Mouse (Mus musculus) liver, postnatal 0 days (tissue): ENCODE results near the gene Tada3. TPM values are rescaled to one million over a fixed set of nuclear protein-coding genes. Genes with fewer than 3 reads are reported as not detected.

Experiments
- ATAC-seq: fragments of 200-750 bp; cut with Nextera tagmentation; 2 replicates; pipeline ENCODE4 v1.8.0; 2017; ENCODE audit warnings: mild to moderate bottlenecking, moderate library complexity
- DNase-seq: peaks from one replicate; pipeline ENCODE4 v3.0.0-alpha.2; 2016
- H3K27ac ChIP-seq: fragments of 300-500 bp; sonication (generic); 2 replicates; pipeline ENCODE4 v1.5.1; 2014; ENCODE audit warnings: antibody characterized with exemption, moderate library complexity, mild to moderate bottlenecking, low read depth
- H3K27me3 ChIP-seq: fragments of 300-500 bp; sonication (generic); 2 replicates; pipeline ENCODE4 v1.6.1; 2014; ENCODE audit warnings: low read length, control low read depth, mixed read lengths; ENCODE audit not compliant: insufficient read depth
- H3K36me3 ChIP-seq: fragments of 300-500 bp; sonication (generic); replicated peaks from 2 replicates; pipeline ENCODE4 v1.6.1; 2014; ENCODE audit warnings: mild to moderate bottlenecking, control low read depth, low read length, moderate library complexity, mixed read lengths; ENCODE audit not compliant: insufficient read depth
- H3K4me1 ChIP-seq: fragments of 300-500 bp; sonication (generic); 2 replicates; pipeline ENCODE4 v1.6.1; 2014; ENCODE audit warnings: antibody characterized with exemption, mild to moderate bottlenecking, control low read depth; ENCODE audit not compliant: insufficient read depth
- H3K4me2 ChIP-seq: fragments of 300-500 bp; sonication (generic); 2 replicates; pipeline ENCODE4 v1.6.1; 2014; ENCODE audit warnings: low read depth, mild to moderate bottlenecking, low read length, moderate library complexity, mixed read lengths
- H3K4me3 ChIP-seq: fragments of 300-500 bp; sonication (generic); 2 replicates; pipeline ENCODE4 v1.5.1; 2014; ENCODE audit warnings: low read depth, low read length
- H3K9ac ChIP-seq: fragments of 300-500 bp; sonication (generic); replicated peaks from 2 replicates; pipeline ENCODE4 v1.6.1; 2014; ENCODE audit warnings: mild to moderate bottlenecking, moderate library complexity
- H3K9me3 ChIP-seq: fragments of 300-500 bp; sonication (generic); 2 replicates; pipeline ENCODE4 v1.6.1; 2016; ENCODE audit warnings: mild to moderate bottlenecking, control low read depth, low read length, mixed read lengths
- CTCF ChIP-seq: sonication (generic); IDR thresholded peaks from 2 replicates; pipeline ENCODE4 v1.5.1; 2016; ENCODE audit warnings: antibody characterized with exemption, low read depth
- EP300 ChIP-seq: IDR thresholded peaks from 2 replicates; pipeline ENCODE4 v1.6.1; 2016; ENCODE audit warnings: antibody characterized with exemption, low read depth, mild to moderate bottlenecking
- WGBS: fragments of 180-500 bp; shearing (Covaris S2); extraction: QIAGEN DNeasy Blood & Tissue Kit; methylation state at CpG from one replicate; pipeline ENCODE4 v1.1.7; 2014; ENCODE audit not compliant: insufficient replicate concordance; 5-methylcytosine and 5-hydroxymethylcytosine counted together
- polyA plus RNA-seq: library from polyadenylated mRNA; unstranded; fragments of >200 nt; fragmentation: Nextera tagmentation; extraction: Ambion mirVana; gene quantifications from 2 replicates; pipeline ENCODE4 v1.2.1, GENCODE M21; 2015

Gene Tada3
- polyA plus RNA-seq, 1 experiment from 2014 or later = 11.9 TPM

- 14% methylated on average over 32 of the region's 32 CpGs for WGBS
- no peak for TF ChIP-seq EP300
- TF ChIP-seq CTCF = no peak
- Histone ChIP-seq H3K27me3 (no peaks in the 10 kb centered on the region), H3K27ac (peak within 1 kb of the TSS; percentile 42; the same call in 1 of the 2 replicates), H3K4me3 (peak within 1 kb of the TSS; percentile 61), H3K9me3 (no peaks in the 10 kb centered on the region), H3K36me3 (0 out of 2 replicates have a peak, but pooled peaks cover 5% of the 10 kb centered on the region), H3K9ac (peak within 1 kb of the TSS; percentile 78), H3K4me1 (peaks cover 20% of the 10 kb centered on the region), H3K4me2 (peak within 1 kb of the TSS; percentile 83)
- peak; percentile 75 for DNase-seq
- ATAC-seq = peak; percentile 80
Observed at GRCm38 (mm10) chr6:113343177-113344092, 34.2 kb downstream of the Tada3 start, which contains the start of gene Camk1. Gene Camk1 (minus strand): TSS chr6:113343984.

DNA sequence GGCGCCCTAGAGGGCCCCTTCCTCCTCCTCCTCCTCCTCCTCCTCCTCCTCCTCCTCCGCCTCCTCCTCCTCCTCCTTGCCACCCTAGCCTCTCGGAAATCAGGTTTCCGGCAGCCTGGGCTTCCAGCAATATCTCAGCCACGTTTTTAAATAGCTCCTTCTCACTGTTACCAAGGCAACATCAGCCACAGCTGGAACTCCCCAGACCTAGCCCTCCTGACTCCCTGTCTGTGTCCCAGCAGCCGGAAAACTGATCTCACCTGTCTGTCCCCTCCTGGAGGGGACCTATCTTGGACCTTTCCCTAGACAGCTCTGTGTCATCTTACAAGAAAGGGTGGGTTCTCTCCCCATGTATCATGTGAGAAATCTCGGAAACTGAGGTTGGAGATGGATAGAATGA, 35.4 kb downstream of the Tada3 start:
- H3K36me3 ChIP-seq = 0 out of 2 replicates have a peak, but pooled peaks cover 5% of the 10 kb centered on the region
- DNase-seq = no peak
- ATAC-seq = no peak
- 60% methylated on average over 5 of the region's 7 CpGs for WGBS
- peak overlapping the region; percentile 34; the same call in 1 of the 2 replicates for H3K4me2 ChIP-seq
- peaks cover 21% of the 10 kb centered on the region for H3K4me1 ChIP-seq
- H3K9ac ChIP-seq = no peak overlapping the region
- no peak overlapping the region for H3K27ac ChIP-seq
- H3K9me3 ChIP-seq = no peaks in the 10 kb centered on the region
- no peak for TF ChIP-seq CTCF
- TF ChIP-seq EP300 = no peak
- H3K27me3 ChIP-seq = no peaks in the 10 kb centered on the region
- H3K4me3 ChIP-seq = no peak overlapping the region

DNA sequence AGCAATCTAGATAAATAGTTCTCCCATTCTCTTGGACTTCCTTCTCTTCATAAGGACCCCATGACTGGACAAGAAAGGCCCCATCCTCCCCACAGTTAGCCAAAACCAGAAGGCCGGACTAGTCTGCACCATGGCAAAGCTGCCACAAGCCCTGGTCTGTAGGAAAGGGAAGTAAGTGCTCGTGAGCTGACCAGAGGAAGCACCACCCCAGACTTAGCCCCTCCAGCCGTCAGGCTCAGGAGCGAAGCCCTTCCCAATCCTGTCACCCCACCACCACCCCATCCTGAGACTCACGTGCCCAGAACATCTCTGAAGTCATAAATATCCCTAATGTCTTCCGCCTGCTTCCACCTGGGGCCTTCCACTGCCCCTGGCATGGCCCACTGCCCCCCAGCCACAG, 36.1 kb downstream of the Tada3 start:
- no peaks in the 10 kb centered on the region for H3K9me3 ChIP-seq
- H3K4me1 ChIP-seq = peaks cover 25% of the 10 kb centered on the region
- H3K27me3 ChIP-seq = no peaks in the 10 kb centered on the region
- no peak overlapping the region for H3K27ac ChIP-seq
- TF ChIP-seq EP300 = no peak
- TF ChIP-seq CTCF = no peak
- H3K36me3 ChIP-seq = 0 out of 2 replicates have a peak, but pooled peaks cover 5% of the 10 kb centered on the region
- peak overlapping the region; percentile 34 for H3K4me2 ChIP-seq
- ATAC-seq (no peak), DNase-seq (no peak)
- no peak overlapping the region for H3K9ac ChIP-seq
- no peak overlapping the region for H3K4me3 ChIP-seq
- 52% methylated on average over 6 of the region's 6 CpGs for WGBS

DNA sequence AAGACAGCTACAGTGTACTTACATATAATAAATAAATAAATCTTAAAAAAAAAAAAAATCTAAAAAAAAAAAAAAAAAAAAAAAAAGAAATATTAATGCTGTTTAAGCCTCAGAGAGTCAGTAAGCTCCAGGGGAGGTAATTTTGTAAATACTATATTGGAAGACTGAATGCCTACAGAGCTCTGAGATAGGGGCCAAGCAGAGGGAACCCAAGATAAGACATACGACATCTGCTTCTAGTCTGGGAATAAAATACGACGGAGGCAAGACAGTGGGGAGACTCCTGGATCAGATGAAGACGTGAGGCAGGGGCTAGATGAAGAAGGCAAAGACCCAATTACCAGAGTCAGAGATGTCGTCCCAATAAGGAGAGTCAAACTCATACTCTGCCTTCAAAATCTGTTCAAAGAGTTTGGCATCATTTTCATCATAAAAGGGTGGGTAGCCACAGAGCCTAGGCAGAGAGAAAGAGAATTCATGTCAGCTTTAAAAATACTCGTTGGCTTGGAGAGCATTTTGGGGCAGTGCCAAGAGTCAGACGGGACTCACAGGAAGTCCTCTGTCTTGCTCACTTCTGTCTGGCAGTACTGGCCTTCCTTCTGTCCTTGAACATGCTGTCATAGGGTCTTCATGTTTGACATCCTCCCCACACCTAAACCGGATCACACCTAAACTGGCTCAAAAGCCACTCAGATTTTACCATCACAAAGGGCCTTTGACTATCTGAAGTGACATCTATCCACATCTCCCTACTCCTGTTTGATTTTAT, 40.6 kb downstream of the Tada3 start:
- no peak for ATAC-seq
- no peak overlapping the region for H3K4me3 ChIP-seq
- H3K4me1 ChIP-seq = peaks cover 9% of the 10 kb centered on the region; the same call in 1 of the 2 replicates
- H3K4me2 ChIP-seq = no peak overlapping the region
- 47% methylated on average over 8 of the region's 8 CpGs for WGBS
- DNase-seq = no peak
- no peak for TF ChIP-seq EP300
- no peak for TF ChIP-seq CTCF
- no peak overlapping the region for H3K9ac ChIP-seq
- no peak overlapping the region for H3K27ac ChIP-seq
- H3K27me3 ChIP-seq = no peaks in the 10 kb centered on the region
- peaks cover 31% of the 10 kb centered on the region for H3K36me3 ChIP-seq
- no peaks in the 10 kb centered on the region for H3K9me3 ChIP-seq

DNA sequence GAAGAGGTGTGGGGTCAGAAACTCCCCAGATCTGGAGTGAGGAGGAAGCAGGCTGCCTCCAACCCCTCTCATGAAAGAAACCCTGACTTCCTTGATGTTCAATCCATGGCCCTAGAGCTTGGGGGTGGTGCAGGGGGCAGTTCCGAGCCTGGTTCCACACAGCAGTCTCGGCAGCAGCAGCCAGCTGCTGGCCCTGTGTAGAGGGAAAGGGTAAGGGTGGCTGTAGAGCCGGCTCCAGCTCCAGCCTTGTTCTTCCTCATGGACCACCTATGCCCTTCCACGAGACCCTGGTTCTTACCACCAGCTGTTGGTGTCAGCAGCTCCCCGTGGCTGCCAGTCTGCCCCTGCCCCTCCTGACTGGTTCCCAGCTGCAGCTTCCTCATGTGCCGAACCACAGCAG, 43.5 kb downstream of the Tada3 start:
- TF ChIP-seq EP300 (no peak), CTCF (no peak)
- WGBS = 62% methylated on average over 6 of the region's 6 CpGs
- peak; percentile 9 for DNase-seq

More for the DNA sequence above, 43.5 kb downstream of the Tada3 start:
- peaks cover 5% of the 10 kb centered on the region; the same call in 1 of the 2 replicates for H3K4me1 ChIP-seq
- H3K36me3 ChIP-seq = peaks cover 27% of the 10 kb centered on the region
- no peak overlapping the region for H3K4me3 ChIP-seq
- no peak overlapping the region for H3K27ac ChIP-seq
- no peak for ATAC-seq
- no peak overlapping the region for H3K4me2 ChIP-seq
- no peaks in the 10 kb centered on the region for H3K27me3 ChIP-seq
- no peaks in the 10 kb centered on the region for H3K9me3 ChIP-seq
- H3K9ac ChIP-seq = no peak overlapping the region
